Mouse (Mus musculus): ENCODE measurements around the gene Slc7a14.

DNA sequence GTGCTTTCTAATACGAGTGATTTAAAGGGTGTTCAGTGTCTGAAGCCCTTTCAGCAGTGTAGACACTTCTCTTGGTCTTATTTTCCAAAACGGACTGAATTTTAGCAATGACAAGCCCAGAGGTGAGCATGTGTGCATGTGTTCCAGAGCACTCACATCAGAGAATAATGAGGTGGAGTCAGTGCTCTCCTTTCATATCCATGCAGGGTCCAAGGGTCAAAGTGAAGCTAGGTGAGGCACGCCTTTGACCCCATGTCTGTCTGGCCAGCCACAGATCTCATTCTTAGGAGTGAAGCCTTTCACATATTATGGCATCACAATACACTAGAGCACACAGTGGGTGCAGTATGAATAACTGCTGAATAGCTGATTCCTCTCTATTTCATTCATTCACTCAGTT is 105.0 kb downstream of the Slc7a14 start:
- TF ChIP-seq USF1 (IDR thresholded peaks at IDR 0.05; ENCODE audit: low read depth) (no peak), CTCF (IDR thresholded peaks at IDR 0.05; ENCODE audit: control insufficient read depth, insufficient read depth, insufficient read length) (no peak)
